Mouse (Mus musculus): Measurements from ENCODE around the gene Kctd8.

The Kctd8 gene

GRCm38 (mm10) chr5:69156489-69156888 lies 185.0 kb downstream of the Kctd8 start:
- no peak for DNase-seq

- no peak for DNase-seq
Observed at GRCm38 (mm10) chr5:69145827-69146226, 195.7 kb downstream of the Kctd8 start.

- no peak for DNase-seq
Observed at GRCm38 (mm10) chr5:69141082-69141481, 200.4 kb downstream of the Kctd8 start.

- no peak for DNase-seq
Observed at GRCm38 (mm10) chr5:69108718-69109117, 232.8 kb downstream of the Kctd8 start.

- DNase-seq, result no peak
Observed at GRCm38 (mm10) chr5:69088912-69089311, 252.6 kb downstream of the Kctd8 start.

All from spleen, adult 18-20 months (tissue).